ENCODE assay signal across 27 mouse cellular contexts in the genomic region with DNA sequence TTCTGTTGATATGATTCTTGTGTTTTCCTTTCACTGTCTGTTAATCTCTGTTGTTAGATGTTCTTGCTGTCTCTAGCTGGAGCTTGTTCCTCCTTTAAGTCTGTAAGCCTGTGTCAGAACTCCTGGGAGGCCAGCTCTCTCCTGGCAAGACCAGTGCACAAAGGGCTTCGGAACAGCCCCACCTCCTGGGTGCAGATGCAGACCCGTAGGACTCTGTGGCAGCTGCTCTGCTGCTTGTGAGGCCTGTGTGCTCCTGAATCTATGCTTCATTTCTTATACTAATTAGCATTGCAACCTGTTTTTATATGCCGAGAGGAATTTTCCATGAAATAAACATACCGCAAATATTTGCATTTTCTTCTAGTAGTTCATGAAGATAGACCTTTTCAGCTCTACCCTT.
DNase-seq lines count a peak whose midpoint lies in the region; ATAC-seq and TF ChIP-seq lines count a peak whose summit lies in the region.
"Had no signal": no experiment of that assay in that cellular context is flagged by ENCODE, and none has a peak within 500 bp of the region (broad histone marks: within the 10 kb centered on the region; RNA-seq: fewer than 3 reads in every experiment).

No protein-coding gene starts in this region.

- TF ChIP-seq CTCF in midbrain, postnatal 0 days (IDR thresholded peaks at IDR 0.05), result no peak
- TF ChIP-seq CTCF in brain, embryonic 14.5 days (IDR thresholded peaks at IDR 0.05; ENCODE audit: borderline replicate concordance, extremely low read depth, insufficient read depth, insufficient read length), result no peak
- no peak for TF ChIP-seq CTCF in gastrocnemius, adult 2 months (IDR thresholded peaks at IDR 0.05)

- ATAC-seq in embryonic facial prominence, embryonic 14.5 days (ENCODE audit: low read depth), result no peak
- 0 out of 2 replicates have a peak, but pooled peaks have one; percentile 46 for ATAC-seq in midbrain, embryonic 11.5 days (ENCODE audit: low FRiP score)
- ATAC-seq in midbrain, postnatal 0 days (ENCODE audit: low FRiP score), result no peak
- ATAC-seq: activated CD4-positive, CD25-positive, alpha-beta regulatory T cell, adult 4 months; CD4-positive, CD25-positive, alpha-beta regulatory T cell, adult 4 months; forebrain, embryonic 15.5 days; Patski had no signal

- H3K9me3 ChIP-seq in embryonic facial prominence, embryonic 14.5 days (ENCODE audit: control insufficient read depth, low read length), result no peaks in the 10 kb centered on the region
- no peaks in the 10 kb centered on the region for H3K9me3 ChIP-seq in embryonic facial prominence, embryonic 10.5 days
- no peaks in the 10 kb centered on the region for H3K9me3 ChIP-seq in midbrain, embryonic 11.5 days (ENCODE audit: control insufficient read depth, low read length)
- no peaks in the 10 kb centered on the region for H3K9me3 ChIP-seq in midbrain, postnatal 0 days (ENCODE audit: low read length)
- H3K9me3 ChIP-seq: embryonic facial prominence, embryonic 12.5 days; embryonic facial prominence, embryonic 15.5 days; forebrain, embryonic 10.5 days; forebrain, embryonic 12.5 days; forebrain, embryonic 15.5 days; G1E had no signal

- intact Hi-C loops in gastrocnemius, adult 2 months (cut with DNase I), result no loop called here

- TF ChIP-seq POLR2A in brain, embryonic 14.5 days (IDR thresholded peaks at IDR 0.05; ENCODE audit: borderline replicate concordance, extremely low read depth, insufficient read depth, insufficient read length, poor library complexity, severe bottlenecking), result no peak

- no peaks in the 10 kb centered on the region for H3K36me3 ChIP-seq in embryonic facial prominence, embryonic 14.5 days (ENCODE audit: control insufficient read depth, insufficient read depth, low read length)
- H3K36me3 ChIP-seq in embryonic facial prominence, embryonic 10.5 days (replicated peaks), result no peaks in the 10 kb centered on the region
- no peaks in the 10 kb centered on the region for H3K36me3 ChIP-seq in midbrain, embryonic 11.5 days (ENCODE audit: control insufficient read depth, insufficient read depth, low read length)
- no peaks in the 10 kb centered on the region for H3K36me3 ChIP-seq in midbrain, postnatal 0 days (ENCODE audit: insufficient read depth, low read length)
- H3K36me3 ChIP-seq: embryonic facial prominence, embryonic 12.5 days; embryonic facial prominence, embryonic 15.5 days; forebrain, embryonic 10.5 days; forebrain, embryonic 12.5 days; forebrain, embryonic 15.5 days; G1E had no signal

- no peak overlapping the region for H3K9ac ChIP-seq in embryonic facial prominence, embryonic 14.5 days (ENCODE audit: low read depth, low read length)
- no peak overlapping the region for H3K9ac ChIP-seq in midbrain, embryonic 11.5 days (ENCODE audit: low read length)
- H3K9ac ChIP-seq in midbrain, postnatal 0 days (replicated peaks; ENCODE audit: low read length, poor library complexity, severe bottlenecking), result no peak overlapping the region
- H3K9ac ChIP-seq: embryonic facial prominence, embryonic 12.5 days; embryonic facial prominence, embryonic 15.5 days; forebrain, embryonic 12.5 days; forebrain, embryonic 15.5 days had no signal

- H3K4me3 ChIP-seq in embryonic facial prominence, embryonic 14.5 days (ENCODE audit: low read depth, low read length), result no peak overlapping the region
- H3K4me3 ChIP-seq in embryonic facial prominence, embryonic 10.5 days, result no peak overlapping the region
- no peak overlapping the region for H3K4me3 ChIP-seq in midbrain, embryonic 11.5 days (ENCODE audit: low read depth, low read length)
- no peak overlapping the region for H3K4me3 ChIP-seq in midbrain, postnatal 0 days (ENCODE audit: low read depth, low read length)
- H3K4me3 ChIP-seq in gastrocnemius, adult 2 months, result no peak overlapping the region
- H3K4me3 ChIP-seq: embryonic facial prominence, embryonic 12.5 days; embryonic facial prominence, embryonic 15.5 days; erythroblast, embryonic 14.5 days; forebrain, embryonic 10.5 days; forebrain, embryonic 12.5 days; forebrain, embryonic 15.5 days had no signal

- H3K27ac ChIP-seq in embryonic facial prominence, embryonic 14.5 days (replicated peaks; ENCODE audit: low read depth, low read length), result no peak overlapping the region
- no peak overlapping the region for H3K27ac ChIP-seq in embryonic facial prominence, embryonic 10.5 days (replicated peaks)
- no peak overlapping the region for H3K27ac ChIP-seq in midbrain, embryonic 11.5 days (ENCODE audit: low read depth, low read length)
- H3K27ac ChIP-seq in midbrain, postnatal 0 days (ENCODE audit: low read depth, low read length), result no peak overlapping the region
- H3K27ac ChIP-seq in gastrocnemius, adult 2 months, result no peak overlapping the region
- H3K27ac ChIP-seq: embryonic facial prominence, embryonic 12.5 days; embryonic facial prominence, embryonic 15.5 days; forebrain, embryonic 10.5 days; forebrain, embryonic 12.5 days; forebrain, embryonic 15.5 days had no signal

- no peaks in the 10 kb centered on the region for H3K27me3 ChIP-seq in embryonic facial prominence, embryonic 14.5 days (replicated peaks; ENCODE audit: control insufficient read depth, insufficient read depth, low read length)
- no peaks in the 10 kb centered on the region for H3K27me3 ChIP-seq in embryonic facial prominence, embryonic 10.5 days (replicated peaks; ENCODE audit: low read depth, poor library complexity, severe bottlenecking)
- H3K27me3 ChIP-seq in midbrain, embryonic 11.5 days (ENCODE audit: control insufficient read depth, insufficient read depth, low read length), result no peaks in the 10 kb centered on the region
- no peaks in the 10 kb centered on the region for H3K27me3 ChIP-seq in midbrain, postnatal 0 days (ENCODE audit: insufficient read depth, low read length)
- H3K27me3 ChIP-seq: CH12.LX; embryonic facial prominence, embryonic 12.5 days; embryonic facial prominence, embryonic 15.5 days; forebrain, embryonic 12.5 days; forebrain, embryonic 15.5 days; Patski had no signal

- H3K4me2 ChIP-seq in embryonic facial prominence, embryonic 14.5 days (ENCODE audit: low read depth, low read length), result no peak overlapping the region
- no peak overlapping the region for H3K4me2 ChIP-seq in midbrain, embryonic 11.5 days
- H3K4me2 ChIP-seq in midbrain, postnatal 0 days (ENCODE audit: low read depth, low read length, poor library complexity, severe bottlenecking), result no peak overlapping the region
- H3K4me2 ChIP-seq: embryonic facial prominence, embryonic 12.5 days; embryonic facial prominence, embryonic 15.5 days; forebrain, embryonic 12.5 days; forebrain, embryonic 15.5 days had no signal

- peak; percentile 14 for DNase-seq in embryonic facial prominence, embryonic 14.5 days (ENCODE audit: low spot score)
- no peak for DNase-seq in embryonic facial prominence, embryonic 10.5 days (ENCODE audit: low spot score)
- DNase-seq in midbrain, embryonic 11.5 days (ENCODE audit: low spot score, missing footprints), result no peak
- no peak for DNase-seq in midbrain, postnatal 0 days (ENCODE audit: low spot score)
- peak; percentile 47 for DNase-seq in brain, embryonic 14.5 days (ENCODE audit: low read depth)
- DNase-seq in retina, postnatal 1 day, result peak; percentile 64
- DNase-seq in gastrocnemius, adult 2 months, result no peak
- DNase-seq: adrenal gland, adult 8-10 months; adrenal gland, postnatal 25 days; B cell, adult 2 months; cerebellum, adult 11-12 months; cerebellum, adult 2 months; cerebellum, adult 9-10 months; cerebellum, postnatal 10 days; cerebellum, postnatal 25 days; embryo, embryonic 11 days had no signal

- no peaks in the 10 kb centered on the region for H3K4me1 ChIP-seq in embryonic facial prominence, embryonic 14.5 days (ENCODE audit: control insufficient read depth, insufficient read depth, low read length)
- no peaks in the 10 kb centered on the region for H3K4me1 ChIP-seq in embryonic facial prominence, embryonic 10.5 days
- H3K4me1 ChIP-seq in midbrain, embryonic 11.5 days (ENCODE audit: control insufficient read depth, insufficient read depth, low read length), result no peaks in the 10 kb centered on the region
- no peaks in the 10 kb centered on the region for H3K4me1 ChIP-seq in midbrain, postnatal 0 days (ENCODE audit: insufficient read depth, low read length)
- H3K4me1 ChIP-seq: embryonic facial prominence, embryonic 12.5 days; embryonic facial prominence, embryonic 15.5 days had no signal

- WGBS in embryonic facial prominence, embryonic 14.5 days, result 73% methylated on average over 4 of the region's 4 CpGs
- WGBS in embryonic facial prominence, embryonic 10.5 days, result 67% methylated on average over 4 of the region's 4 CpGs
- 57% methylated on average over 4 of the region's 4 CpGs for WGBS in midbrain, embryonic 11.5 days
- 40% methylated on average over 4 of the region's 4 CpGs for WGBS in midbrain, postnatal 0 days

Comparison
In these comparisons a context has a peak if more than half of its experiments do, and no peak if none do; other contexts are left out.
1. DNase-seq: peak in embryonic facial prominence, embryonic 14.5 days (single experiment), brain, embryonic 14.5 days (single experiment) and retina, postnatal 1 day (single experiment); none in embryonic facial prominence, embryonic 10.5 days (single experiment), midbrain, embryonic 11.5 days (single experiment), midbrain, postnatal 0 days (single experiment) and gastrocnemius, adult 2 months (single experiment).